Mouse (Mus musculus) heart, embryonic 14.5 days (tissue): Measurements from ENCODE around the gene Syt8. TPM values are rescaled to one million over a fixed set of nuclear protein-coding genes. Genes with fewer than 3 reads are reported as not detected.
A peak's percentile ranks its signal among the peaks of the same experiment; 100 is the strongest.

Experiments
- ATAC-seq: fragments of 200-750 bp; cut with Nextera tagmentation; 2 replicates; pipeline ENCODE4 v1.8.0; 2017; ENCODE audit warnings: low read depth, moderate TSS enrichment; ENCODE audit not compliant: insufficient number of reproducible peaks, insufficient read depth, low FRiP score
- H3K27ac ChIP-seq, 2 experiments: fragments of 200-500 bp in 1 of 2; fragments of 300-500 bp in 1 of 2; sonication (generic) in 1 of 2; replicated peaks in 1 of 2; 2 replicates each; pipeline ENCODE4 v1.5.1; 2012 to 2014; ENCODE audit warnings: low read depth in 2 of 2, low read length in 2 of 2, control low read depth in 1 of 2, mild to moderate bottlenecking in 1 of 2, mixed read lengths in 1 of 2; ENCODE audit not compliant: control insufficient read depth in 1 of 2, insufficient read depth in 1 of 2
- H3K27me3 ChIP-seq: fragments of 300-500 bp; sonication (generic); 2 replicates; pipeline ENCODE4 v1.6.1; 2014; ENCODE audit warnings: mild to moderate bottlenecking, low read length, control low read depth; ENCODE audit not compliant: control insufficient read depth, insufficient read depth
- H3K36me3 ChIP-seq: fragments of 300-500 bp; sonication (generic); 2 replicates; pipeline ENCODE4 v1.6.1; 2014; ENCODE audit warnings: mild to moderate bottlenecking, control low read depth, low read length, mixed read lengths; ENCODE audit not compliant: control insufficient read depth, insufficient read depth
- H3K4me1 ChIP-seq, 2 experiments: fragments of 200-500 bp in 1 of 2; fragments of 300-500 bp in 1 of 2; sonication (generic) in 1 of 2; 2 replicates each; pipeline ENCODE4 v1.6.1; 2012 to 2014; ENCODE audit warnings: low read length in 2 of 2, control low read depth in 1 of 2, mixed read lengths in 1 of 2; ENCODE audit not compliant: control insufficient read depth in 2 of 2, insufficient read depth in 2 of 2
- H3K4me2 ChIP-seq: fragments of 300-500 bp; sonication (generic); 2 replicates; pipeline ENCODE4 v1.6.1; 2014; ENCODE audit warnings: mild to moderate bottlenecking, low read length
- H3K4me3 ChIP-seq, 2 experiments: fragments of 200-500 bp in 1 of 2; fragments of 300-500 bp in 1 of 2; sonication (generic) in 1 of 2; 2 replicates each; pipeline ENCODE4 v1.5.1; 2012 to 2014; ENCODE audit warnings: low read length in 2 of 2, mild to moderate bottlenecking in 2 of 2, control low read depth in 1 of 2, low read depth in 1 of 2, moderate library complexity in 1 of 2; ENCODE audit not compliant: control insufficient read depth in 1 of 2, insufficient read depth in 1 of 2
- H3K9ac ChIP-seq: fragments of 300-500 bp; sonication (generic); 2 replicates; pipeline ENCODE4 v1.6.1; 2014; ENCODE audit warnings: mild to moderate bottlenecking, low read length
- H3K9me3 ChIP-seq: fragments of 300-500 bp; sonication (generic); 2 replicates; pipeline ENCODE4 v1.6.1; 2016; ENCODE audit warnings: low read length, control low read depth; ENCODE audit not compliant: control insufficient read depth
- WGBS: fragments of 180-500 bp; shearing (Covaris S2); extraction: QIAGEN DNeasy Blood & Tissue Kit; methylation state at CpG from one replicate; pipeline ENCODE4 v1.1.7; 2014; 5-methylcytosine and 5-hydroxymethylcytosine counted together
- polyA plus RNA-seq: library from polyadenylated mRNA; unstranded; fragments of >200 nt; fragmentation: Nextera tagmentation; extraction: Ambion mirVana; gene quantifications from 2 replicates; pipeline ENCODE4 v1.2.1, GENCODE M21; 2014

The Syt8 gene
- polyA plus RNA-seq, 1 experiment from 2014 or later = not detected

GRCm38 (mm10) chr7:142439966-142440365 lies 5.3 kb downstream of the Syt8 start:
- 86% methylated on average over 14 of the region's 14 CpGs for WGBS
- no peak for ATAC-seq
- Histone ChIP-seq H3K4me2 (no peak overlapping the region), H3K36me3 (no peaks in the 10 kb centered on the region), H3K9ac (peak overlapping the region; percentile 64; the same call in 1 of the 2 replicates), H3K27me3 (no peaks in the 10 kb centered on the region), H3K4me1 (peaks cover 21 to 25% of the 10 kb centered on the region in 2 experiments), H3K4me3 (no peak overlapping the region), H3K27ac (peak overlapping the region in 1 of 2 experiments; percentile 71; a peak in 1 of 4 replicates), H3K9me3 (no peaks in the 10 kb centered on the region)

GRCm38 (mm10) chr7:142440657-142441114 lies 6.0 kb downstream of the Syt8 start:
- ATAC-seq = peak; percentile 75
- H3K4me3 ChIP-seq = no peak overlapping the region
- H3K4me1 ChIP-seq = peaks cover 21 to 22% of the 10 kb centered on the region in 2 experiments
- no peaks in the 10 kb centered on the region for H3K27me3 ChIP-seq
- H3K27ac ChIP-seq = peak overlapping the region; percentile 64 to 71
- H3K36me3 ChIP-seq = no peaks in the 10 kb centered on the region
- H3K9me3 ChIP-seq = no peaks in the 10 kb centered on the region
- peak overlapping the region; percentile 64 for H3K9ac ChIP-seq
- no peak overlapping the region for H3K4me2 ChIP-seq
- WGBS = 35% methylated on average over 5 of the region's 5 CpGs

GRCm38 (mm10) chr7:142441585-142441984 lies 6.9 kb downstream of the Syt8 start, which contains the start of gene Tnni2:
Gene Tnni2 (plus strand): TSS chr7:142441808.
- Histone ChIP-seq H3K4me1 (peaks cover 21 to 22% of the 10 kb centered on the region in 2 experiments), H3K27me3 (no peaks in the 10 kb centered on the region), H3K9me3 (no peaks in the 10 kb centered on the region), H3K36me3 (no peaks in the 10 kb centered on the region), H3K9ac (peak within 1 kb of the TSS; percentile 64), H3K4me2 (no peak within 1 kb of the TSS), H3K4me3 (no peak within 1 kb of the TSS), H3K27ac (peak within 1 kb of the TSS; percentile 64 to 71)
- no peak for ATAC-seq
- 74% methylated on average over 9 of the region's 9 CpGs for WGBS

- ATAC-seq = no peak
- H3K27me3 ChIP-seq = no peaks in the 10 kb centered on the region
- H3K4me2 ChIP-seq = no peak overlapping the region
- peaks cover 21 to 22% of the 10 kb centered on the region in 2 experiments for H3K4me1 ChIP-seq
- 58% methylated on average over 9 of the region's 9 CpGs for whole genome bisulfite sequencing
- no peaks in the 10 kb centered on the region for H3K9me3 ChIP-seq
- peak overlapping the region; percentile 9; the same call in 1 of the 2 replicates for H3K9ac ChIP-seq
- H3K36me3 ChIP-seq = no peaks in the 10 kb centered on the region
- H3K4me3 ChIP-seq = no peak overlapping the region
- peak overlapping the region in 1 of 2 experiments; percentile 71; a peak in 2 of 4 replicates for H3K27ac ChIP-seq
Measured at GRCm38 (mm10) chr7:142442081-142442907, 7.6 kb downstream of the Syt8 start.

GRCm38 (mm10) chr7:142442908-142443420 lies 8.3 kb downstream of the Syt8 start:
- Histone ChIP-seq H3K9ac (peak overlapping the region; percentile 9; the same call in 1 of the 2 replicates), H3K9me3 (no peaks in the 10 kb centered on the region), H3K27me3 (no peaks in the 10 kb centered on the region), H3K36me3 (no peaks in the 10 kb centered on the region), H3K4me2 (no peak overlapping the region), H3K27ac (no peak overlapping the region), H3K4me1 (peaks cover 21 to 22% of the 10 kb centered on the region in 2 experiments), H3K4me3 (no peak overlapping the region)
- 93% methylated on average over 7 of the region's 7 CpGs for WGBS
- ATAC-seq = no peak

GRCm38 (mm10) chr7:142443474-142443873 lies 8.8 kb downstream of the Syt8 start:
- Histone ChIP-seq H3K4me3 (no peak overlapping the region), H3K36me3 (no peaks in the 10 kb centered on the region), H3K4me1 (peaks cover 21 to 22% of the 10 kb centered on the region in 2 experiments), H3K4me2 (no peak overlapping the region), H3K9ac (no peak overlapping the region), H3K27ac (no peak overlapping the region), H3K9me3 (no peaks in the 10 kb centered on the region), H3K27me3 (no peaks in the 10 kb centered on the region)
- WGBS = 85% methylated on average over 5 of the region's 5 CpGs
- ATAC-seq = no peak

GRCm38 (mm10) chr7:142444171-142444570 lies 9.5 kb downstream of the Syt8 start:
- no peaks in the 10 kb centered on the region for H3K27me3 ChIP-seq
- no peak overlapping the region for H3K4me2 ChIP-seq
- no peaks in the 10 kb centered on the region for H3K36me3 ChIP-seq
- WGBS = 97% methylated on average over 6 of the region's 6 CpGs
- no peak overlapping the region for H3K4me3 ChIP-seq
- H3K9me3 ChIP-seq = no peaks in the 10 kb centered on the region
- no peak overlapping the region for H3K9ac ChIP-seq
- ATAC-seq = no peak
- peaks cover 23 to 24% of the 10 kb centered on the region in 2 experiments for H3K4me1 ChIP-seq
- no peak overlapping the region for H3K27ac ChIP-seq
